Mouse (Mus musculus) neural tube, embryonic 14.5 days (tissue): ENCODE measurements around the gene Rpl29. TPM values are rescaled to one million over a fixed set of nuclear protein-coding genes. Genes with fewer than 3 reads are reported as not detected.

Experiments
- ATAC-seq: fragments of 200-750 bp; cut with Nextera tagmentation; 2 replicates; pipeline ENCODE4 v1.8.0; 2017; ENCODE audit warnings: low read depth, mild to moderate bottlenecking, moderate TSS enrichment, moderate library complexity
- H3K27ac ChIP-seq: fragments of 300-500 bp; sonication (generic); 2 replicates; pipeline ENCODE4 v1.5.1; 2014; ENCODE audit warnings: low read depth, mild to moderate bottlenecking, control low read depth, low read length, moderate library complexity, mixed read lengths
- H3K27me3 ChIP-seq: fragments of 300-500 bp; sonication (generic); 2 replicates; pipeline ENCODE4 v1.6.1; 2014; ENCODE audit warnings: low read length; ENCODE audit not compliant: control insufficient read depth, insufficient read depth
- H3K36me3 ChIP-seq: fragments of 300-500 bp; sonication (generic); 2 replicates; pipeline ENCODE4 v1.6.1; 2014; ENCODE audit warnings: low read length, mixed read lengths; ENCODE audit not compliant: control insufficient read depth, insufficient read depth
- H3K4me1 ChIP-seq: fragments of 300-500 bp; sonication (generic); 2 replicates; pipeline ENCODE4 v1.6.1; 2014; ENCODE audit warnings: low read length; ENCODE audit not compliant: control insufficient read depth, insufficient read depth
- H3K4me2 ChIP-seq: fragments of 300-500 bp; sonication (generic); 2 replicates; pipeline ENCODE4 v1.6.1; 2014; ENCODE audit warnings: mild to moderate bottlenecking, low read depth, low read length, control low read depth
- H3K4me3 ChIP-seq: fragments of 300-500 bp; sonication (generic); 2 replicates; pipeline ENCODE4 v1.5.1; 2014; ENCODE audit warnings: low read depth, low read length, control low read depth, mixed read lengths
- H3K9ac ChIP-seq: fragments of 300-500 bp; sonication (generic); replicated peaks from 2 replicates; pipeline ENCODE4 v1.6.1; 2014; ENCODE audit warnings: low read depth, mild to moderate bottlenecking, control low read depth, low read length, mixed read lengths
- H3K9me3 ChIP-seq: fragments of 300-500 bp; sonication (generic); 2 replicates; pipeline ENCODE4 v1.6.1; 2016; ENCODE audit warnings: low read length; ENCODE audit not compliant: control insufficient read depth
- WGBS: fragments of 180-500 bp; shearing (Covaris S2); extraction: QIAGEN DNeasy Blood & Tissue Kit; methylation state at CpG from one replicate; pipeline ENCODE4 v1.1.7; 2014; 5-methylcytosine and 5-hydroxymethylcytosine counted together
- polyA plus RNA-seq: library from polyadenylated mRNA; unstranded; fragments of >200 nt; fragmentation: Nextera tagmentation; extraction: Ambion mirVana; gene quantifications from 2 replicates; pipeline ENCODE4 v1.2.1, GENCODE M21; 2014

Rpl29 gene
- polyA plus RNA-seq, 1 experiment from 2014 or later: 719 TPM

GRCm38 (mm10) chr9:106481075-106481474 is 51.8 kb downstream of the Rpl29 start:
- Histone ChIP-seq H3K9me3 (no peaks in the 10 kb centered on the region), H3K4me2 (no peak overlapping the region), H3K36me3 (peaks cover 10% of the 10 kb centered on the region), H3K4me1 (peaks cover 6% of the 10 kb centered on the region), H3K4me3 (no peak overlapping the region), H3K27ac (no peak overlapping the region), H3K27me3 (no peaks in the 10 kb centered on the region), H3K9ac (no peak overlapping the region)
- ATAC-seq: no peak
- 94% methylated on average over 15 of the region's 15 CpGs for WGBS

Other genes with a start within 250 kb of the Rpl29 start
- gene Ppm1m, start 229.7 kb upstream of the Rpl29 start, polyA plus RNA-seq: 11.1 and 14.4 TPM in 2 replicates
- 44.2 and 48.4 TPM in 2 replicates for gene Twf2, start 226.3 kb upstream of the Rpl29 start, polyA plus RNA-seq
- gene Tlr9, start 206.9 kb upstream of the Rpl29 start, polyA plus RNA-seq: 0.08 and 0.09 TPM in 2 replicates
- 99.7 and 104 TPM in 2 replicates for gene Alas1, start 180.8 kb upstream of the Rpl29 start, polyA plus RNA-seq
- gene Poc1a, start 148.4 kb upstream of the Rpl29 start, polyA plus RNA-seq: 4.5 and 5.8 TPM in 2 replicates
- 18.7 and 19.3 TPM in 2 replicates for gene Dusp7, start 60.8 kb upstream of the Rpl29 start, polyA plus RNA-seq
- 20.3 and 22.5 TPM in 2 replicates for gene Acy1, start 8.9 kb downstream of the Rpl29 start, polyA plus RNA-seq
- gene Abhd14b, start 18.0 kb downstream of the Rpl29 start, polyA plus RNA-seq: 8.6 TPM in 2 replicates
- gene Abhd14a, start 18.2 kb downstream of the Rpl29 start, polyA plus RNA-seq: 59.5 and 66.9 TPM in 2 replicates
- 166 and 182 TPM in 2 replicates for gene Pcbp4, start 23.8 kb downstream of the Rpl29 start, polyA plus RNA-seq
- gene Gpr62, start 36.5 kb downstream of the Rpl29 start, polyA plus RNA-seq: 1.5 and 1.7 TPM in 2 replicates
- 36.1 and 36.2 TPM in 2 replicates for gene Rrp9, start 46.5 kb downstream of the Rpl29 start, polyA plus RNA-seq
- 0.17 and 0.36 TPM in 2 replicates for gene Parp3, start 47.5 kb downstream of the Rpl29 start, polyA plus RNA-seq
- not detected in 2 replicates for gene Iqcf1, start 70.5 kb downstream of the Rpl29 start, polyA plus RNA-seq
- gene Iqcf5, start 85.1 kb downstream of the Rpl29 start, polyA plus RNA-seq: not detected in 2 replicates
- gene Iqcf3, start 132.2 kb downstream of the Rpl29 start, polyA plus RNA-seq: not detected in 2 replicates
- not detected in 2 replicates for gene Iqcf4, start 141.5 kb downstream of the Rpl29 start, polyA plus RNA-seq
- not detected in 2 replicates for gene Iqcf6, start 197.1 kb downstream of the Rpl29 start, polyA plus RNA-seq
- gene Grm2, start 226.6 kb downstream of the Rpl29 start, polyA plus RNA-seq: 4.9 and 7.5 TPM in 2 replicates